In genomic region chr16:24509100-24509812, GRCm38 (mm10) we compare ENCODE assay signal across 25 mouse cellular contexts.
A peak's percentile ranks its signal among the peaks of the same experiment; 100 is the strongest.
DNase-seq lines count a peak whose midpoint lies in the region; ATAC-seq lines count a peak whose summit lies in the region.
"Had no signal": no experiment of that assay in that cellular context is flagged by ENCODE, and none has a peak within 500 bp of the region (broad histone marks: within the 10 kb centered on the region; RNA-seq: fewer than 3 reads in every experiment).

No protein-coding gene starts in this region.

- no peak overlapping the region for H3K4me2 ChIP-seq in hindbrain, embryonic 13.5 days
- no peak overlapping the region for H3K4me2 ChIP-seq in hindbrain, embryonic 12.5 days (replicated peaks)
- H3K4me2 ChIP-seq in forebrain, embryonic 16.5 days (ENCODE audit: low read length): no peak overlapping the region
- H3K4me2 ChIP-seq: embryonic facial prominence, embryonic 15.5 days; heart, embryonic 13.5 days; liver, embryonic 11.5 days had no signal

- H3K4me1 ChIP-seq in hindbrain, embryonic 13.5 days (replicated peaks): peaks cover 8% of the 10 kb centered on the region
- peaks cover 12% of the 10 kb centered on the region for H3K4me1 ChIP-seq in hindbrain, embryonic 12.5 days
- H3K4me1 ChIP-seq in forebrain, embryonic 16.5 days (replicated peaks; ENCODE audit: control insufficient read depth, insufficient read depth, low read length): peaks cover 14% of the 10 kb centered on the region
- H3K4me1 ChIP-seq in limb, embryonic 10.5 days: peaks cover 20% of the 10 kb centered on the region

- no peaks in the 10 kb centered on the region for H3K27me3 ChIP-seq in hindbrain, embryonic 13.5 days
- no peaks in the 10 kb centered on the region for H3K27me3 ChIP-seq in hindbrain, embryonic 12.5 days
- H3K27me3 ChIP-seq in forebrain, embryonic 16.5 days (replicated peaks; ENCODE audit: control insufficient read depth, insufficient read depth, low read length): no peaks in the 10 kb centered on the region
- peaks cover 6% of the 10 kb centered on the region for H3K27me3 ChIP-seq in limb, embryonic 10.5 days (ENCODE audit: low read depth, poor library complexity, severe bottlenecking)
- H3K27me3 ChIP-seq: CH12.LX; embryonic facial prominence, embryonic 15.5 days; heart, embryonic 13.5 days; megakaryocyte, embryonic 14.5 days had no signal

- H3K36me3 ChIP-seq in hindbrain, embryonic 13.5 days: no peaks in the 10 kb centered on the region
- no peaks in the 10 kb centered on the region for H3K36me3 ChIP-seq in hindbrain, embryonic 12.5 days
- H3K36me3 ChIP-seq in forebrain, embryonic 16.5 days (ENCODE audit: control insufficient read depth, insufficient read depth): no peaks in the 10 kb centered on the region
- H3K36me3 ChIP-seq in limb, embryonic 10.5 days: no peaks in the 10 kb centered on the region
- H3K36me3 ChIP-seq: embryonic facial prominence, embryonic 15.5 days; heart, embryonic 13.5 days had no signal

- intact Hi-C loops in left cerebral cortex, postnatal 25 days (cut with DNase I): no loop called here

- no peak overlapping the region for H3K9ac ChIP-seq in hindbrain, embryonic 13.5 days
- no peak overlapping the region for H3K9ac ChIP-seq in hindbrain, embryonic 12.5 days
- no peak overlapping the region for H3K9ac ChIP-seq in forebrain, embryonic 16.5 days (replicated peaks; ENCODE audit: low read depth, low read length)
- H3K9ac ChIP-seq: embryonic facial prominence, embryonic 15.5 days; heart, embryonic 13.5 days had no signal

- ATAC-seq in hindbrain, embryonic 13.5 days (ENCODE audit: low FRiP score): peak; percentile 54; the same call in 1 of the 2 replicates
- ATAC-seq in hindbrain, embryonic 12.5 days (ENCODE audit: low FRiP score): no peak
- peak; percentile 87 for ATAC-seq in forebrain, embryonic 16.5 days

- WGBS in hindbrain, embryonic 13.5 days: 68% methylated on average over 5 of the region's 5 CpGs
- 74% methylated on average over 5 of the region's 5 CpGs for WGBS in hindbrain, embryonic 12.5 days
- WGBS in forebrain, embryonic 16.5 days: 38% methylated on average over 5 of the region's 5 CpGs
- WGBS in limb, embryonic 10.5 days: 71% methylated on average over 5 of the region's 5 CpGs

- H3K9me3 ChIP-seq in hindbrain, embryonic 13.5 days: no peaks in the 10 kb centered on the region
- no peaks in the 10 kb centered on the region for H3K9me3 ChIP-seq in hindbrain, embryonic 12.5 days (replicated peaks)
- no peaks in the 10 kb centered on the region for H3K9me3 ChIP-seq in forebrain, embryonic 16.5 days (ENCODE audit: control insufficient read depth, low read length)
- H3K9me3 ChIP-seq in limb, embryonic 10.5 days (replicated peaks): no peaks in the 10 kb centered on the region
- H3K9me3 ChIP-seq: embryonic facial prominence, embryonic 15.5 days; heart, embryonic 13.5 days; megakaryocyte, embryonic 14.5 days had no signal

- no peak overlapping the region for H3K4me3 ChIP-seq in hindbrain, embryonic 13.5 days
- no peak overlapping the region for H3K4me3 ChIP-seq in hindbrain, embryonic 12.5 days
- H3K4me3 ChIP-seq in forebrain, embryonic 16.5 days (replicated peaks; ENCODE audit: low read length): no peak overlapping the region
- no peak overlapping the region for H3K4me3 ChIP-seq in limb, embryonic 10.5 days
- H3K4me3 ChIP-seq: embryonic facial prominence, embryonic 15.5 days; heart, embryonic 13.5 days; left cerebral cortex, adult 2 months; megakaryocyte, embryonic 14.5 days; myocyte had no signal

- DNase-seq in thymus, postnatal 0 days (ENCODE audit: low spot score): peak; percentile 24
- DNase-seq in thymus, adult 18-20 months: no peak
- no peak for DNase-seq in limb, embryonic 10.5 days (ENCODE audit: low spot score)
- no peak for DNase-seq in left cerebral cortex, postnatal 25 days (ENCODE audit: low spot score in 2 of 2)
- DNase-seq: adrenal gland, postnatal 14 days; cerebellum, adult 11-12 months; cerebellum, postnatal 25 days; heart, postnatal 36 days; kidney, adult 11 months; lung, adult 18-20 months; lung, postnatal 14 days; right cerebral cortex, postnatal 4 days; thymus, postnatal 4 days had no signal

- H3K27ac ChIP-seq in hindbrain, embryonic 13.5 days: peak overlapping the region; percentile 19; the same call in 1 of the 2 replicates
- no peak overlapping the region for H3K27ac ChIP-seq in hindbrain, embryonic 12.5 days
- peak overlapping the region; percentile 37 for H3K27ac ChIP-seq in forebrain, embryonic 16.5 days (ENCODE audit: low read length)
- no peak overlapping the region for H3K27ac ChIP-seq in limb, embryonic 10.5 days
- H3K27ac ChIP-seq: embryonic facial prominence, embryonic 15.5 days; heart, embryonic 13.5 days; kidney, postnatal 0 days; left cerebral cortex, adult 2 months; stomach, postnatal 0 days had no signal

Comparison
In these comparisons a context has a peak if more than half of its experiments do, and no peak if none do; other contexts are left out.
1. H3K27ac ChIP-seq: peak in hindbrain, embryonic 13.5 days (single experiment) and forebrain, embryonic 16.5 days (single experiment); none in hindbrain, embryonic 12.5 days (single experiment) and limb, embryonic 10.5 days (single experiment).